Mouse (Mus musculus): Measurements from ENCODE around the gene Abr. TPM values are rescaled to one million over a fixed set of nuclear protein-coding genes. Genes with fewer than 3 reads are reported as not detected.

Gene Abr
- polyA plus RNA-seq, 1 experiment from 2014 or later, result 44.9 TPM

- DNase-seq (ENCODE audit: low spot score) (peak; percentile 31), ATAC-seq (ENCODE audit: insufficient read depth, low FRiP score, low TSS enrichment) (no peak)
- Histone ChIP-seq H3K4me3 (ENCODE audit: low read depth, low read length) (no peak overlapping the region), H3K4me1 (ENCODE audit: control insufficient read depth, insufficient read depth, low read length) (peaks cover 35% of the 10 kb centered on the region), H3K9me3 (ENCODE audit: control insufficient read depth, low read length) (no peaks in the 10 kb centered on the region), H3K27me3 (ENCODE audit: control insufficient read depth, insufficient read depth, low read length) (no peaks in the 10 kb centered on the region), H3K27ac (ENCODE audit: low read depth, low read length) (peak overlapping the region; percentile 68; the same call in 1 of the 2 replicates), H3K4me2 (ENCODE audit: low read depth) (0 out of 2 replicates have a peak overlapping the region, but pooled peaks have one; percentile 15), H3K9ac (ENCODE audit: low read length) (no peak overlapping the region), H3K36me3 (ENCODE audit: control insufficient read depth, insufficient read depth, low read length) (no peaks in the 10 kb centered on the region)
- 30% methylated on average over 13 of the region's 13 CpGs for WGBS
Measured at GRCm38 (mm10) chr11:76382711-76383324, 239.3 kb downstream of the Abr start.

- WGBS, result 84% methylated on average over 15 of the region's 15 CpGs
- DNase-seq (ENCODE audit: low spot score) (no peak), ATAC-seq (ENCODE audit: insufficient read depth, low FRiP score, low TSS enrichment) (no peak)
- H3K9ac ChIP-seq (ENCODE audit: low read length), result no peak overlapping the region
- no peak overlapping the region for H3K4me2 ChIP-seq (ENCODE audit: low read depth)
- no peaks in the 10 kb centered on the region for H3K9me3 ChIP-seq (ENCODE audit: control insufficient read depth, low read length)
- H3K27me3 ChIP-seq (ENCODE audit: control insufficient read depth, insufficient read depth, low read length), result no peaks in the 10 kb centered on the region
- no peak overlapping the region for H3K27ac ChIP-seq (ENCODE audit: low read depth, low read length)
- no peak overlapping the region for H3K4me3 ChIP-seq (ENCODE audit: low read depth, low read length)
- peaks cover 37% of the 10 kb centered on the region for H3K4me1 ChIP-seq (ENCODE audit: control insufficient read depth, insufficient read depth, low read length)
- no peaks in the 10 kb centered on the region for H3K36me3 ChIP-seq (ENCODE audit: control insufficient read depth, insufficient read depth, low read length)
Measured at GRCm38 (mm10) chr11:76381201-76381885, 240.8 kb downstream of the Abr start.

GRCm38 (mm10) chr11:76379921-76380544, 242.1 kb downstream of the Abr start:
- Histone ChIP-seq H3K9me3 (ENCODE audit: control insufficient read depth, low read length) (no peaks in the 10 kb centered on the region), H3K4me2 (ENCODE audit: low read depth) (no peak overlapping the region), H3K4me1 (ENCODE audit: control insufficient read depth, insufficient read depth, low read length) (peaks cover 31% of the 10 kb centered on the region), H3K4me3 (ENCODE audit: low read depth, low read length) (no peak overlapping the region), H3K27me3 (ENCODE audit: control insufficient read depth, insufficient read depth, low read length) (no peaks in the 10 kb centered on the region), H3K9ac (ENCODE audit: low read length) (peak overlapping the region; percentile 18; the same call in 1 of the 2 replicates), H3K36me3 (ENCODE audit: control insufficient read depth, insufficient read depth, low read length) (no peaks in the 10 kb centered on the region), H3K27ac (ENCODE audit: low read depth, low read length) (peak overlapping the region; percentile 53; the same call in 1 of the 2 replicates)
- ATAC-seq (ENCODE audit: insufficient read depth, low FRiP score, low TSS enrichment) (no peak), DNase-seq (ENCODE audit: low spot score) (peak; percentile 43)
- 23% methylated on average over 11 of the region's 11 CpGs for WGBS

- no peaks in the 10 kb centered on the region for H3K36me3 ChIP-seq (ENCODE audit: control insufficient read depth, insufficient read depth, low read length)
- H3K9ac ChIP-seq (ENCODE audit: low read length), result no peak overlapping the region
- WGBS, result 88% methylated on average over 3 of the region's 3 CpGs
- no peaks in the 10 kb centered on the region for H3K27me3 ChIP-seq (ENCODE audit: control insufficient read depth, insufficient read depth, low read length)
- ATAC-seq (ENCODE audit: insufficient read depth, low FRiP score, low TSS enrichment) (no peak), DNase-seq (ENCODE audit: low spot score) (no peak)
- no peaks in the 10 kb centered on the region for H3K9me3 ChIP-seq (ENCODE audit: control insufficient read depth, low read length)
- no peak overlapping the region for H3K4me2 ChIP-seq (ENCODE audit: low read depth)
- no peak overlapping the region for H3K27ac ChIP-seq (ENCODE audit: low read depth, low read length)
- H3K4me1 ChIP-seq (ENCODE audit: control insufficient read depth, insufficient read depth, low read length), result peaks cover 48% of the 10 kb centered on the region
- no peak overlapping the region for H3K4me3 ChIP-seq (ENCODE audit: low read depth, low read length)
Measured at GRCm38 (mm10) chr11:76376425-76376824, 245.7 kb downstream of the Abr start.

GRCm38 (mm10) chr11:76374491-76375185, 247.5 kb downstream of the Abr start:
- 51% methylated on average over 17 of the region's 17 CpGs for WGBS
- no peaks in the 10 kb centered on the region for H3K27me3 ChIP-seq (ENCODE audit: control insufficient read depth, insufficient read depth, low read length)
- no peak overlapping the region for H3K9ac ChIP-seq (ENCODE audit: low read length)
- H3K27ac ChIP-seq (ENCODE audit: low read depth, low read length), result peak overlapping the region; percentile 35; the same call in 1 of the 2 replicates
- H3K4me1 ChIP-seq (ENCODE audit: control insufficient read depth, insufficient read depth, low read length), result peaks cover 44% of the 10 kb centered on the region
- no peak for ATAC-seq (ENCODE audit: insufficient read depth, low FRiP score, low TSS enrichment)
- no peak overlapping the region for H3K4me3 ChIP-seq (ENCODE audit: low read depth, low read length)
- no peak overlapping the region; the same call in 1 of the 2 replicates for H3K4me2 ChIP-seq (ENCODE audit: low read depth)
- no peaks in the 10 kb centered on the region for H3K36me3 ChIP-seq (ENCODE audit: control insufficient read depth, insufficient read depth, low read length)
- no peaks in the 10 kb centered on the region for H3K9me3 ChIP-seq (ENCODE audit: control insufficient read depth, low read length)
- DNase-seq (ENCODE audit: low spot score), result peak; percentile 82

GRCm38 (mm10) chr11:76372534-76372933, 249.6 kb downstream of the Abr start:
- Histone ChIP-seq H3K27me3 (ENCODE audit: control insufficient read depth, insufficient read depth, low read length) (no peaks in the 10 kb centered on the region), H3K36me3 (ENCODE audit: control insufficient read depth, insufficient read depth, low read length) (no peaks in the 10 kb centered on the region), H3K4me1 (ENCODE audit: control insufficient read depth, insufficient read depth, low read length) (peaks cover 41% of the 10 kb centered on the region), H3K9me3 (ENCODE audit: control insufficient read depth, low read length) (no peaks in the 10 kb centered on the region), H3K4me2 (ENCODE audit: low read depth) (no peak overlapping the region), H3K4me3 (ENCODE audit: low read depth, low read length) (no peak overlapping the region), H3K27ac (ENCODE audit: low read depth, low read length) (no peak overlapping the region), H3K9ac (ENCODE audit: low read length) (no peak overlapping the region)
- 45% methylated on average over 6 of the region's 6 CpGs for whole genome bisulfite sequencing
- ATAC-seq (ENCODE audit: insufficient read depth, low FRiP score, low TSS enrichment) (no peak), DNase-seq (ENCODE audit: low spot score) (no peak)

GRCm38 (mm10) chr11:76372120-76372519, 250.0 kb downstream of the Abr start:
- no peak overlapping the region for H3K27ac ChIP-seq (ENCODE audit: low read depth, low read length)
- no peak overlapping the region for H3K9ac ChIP-seq (ENCODE audit: low read length)
- ATAC-seq (ENCODE audit: insufficient read depth, low FRiP score, low TSS enrichment) (no peak), DNase-seq (ENCODE audit: low spot score) (no peak)
- no peaks in the 10 kb centered on the region for H3K9me3 ChIP-seq (ENCODE audit: control insufficient read depth, low read length)
- H3K27me3 ChIP-seq (ENCODE audit: control insufficient read depth, insufficient read depth, low read length), result no peaks in the 10 kb centered on the region
- no peaks in the 10 kb centered on the region for H3K36me3 ChIP-seq (ENCODE audit: control insufficient read depth, insufficient read depth, low read length)
- no peak overlapping the region for H3K4me3 ChIP-seq (ENCODE audit: low read depth, low read length)
- H3K4me1 ChIP-seq (ENCODE audit: control insufficient read depth, insufficient read depth, low read length), result peaks cover 40% of the 10 kb centered on the region
- WGBS, result 66% methylated on average over 2 of the region's 2 CpGs
- no peak overlapping the region for H3K4me2 ChIP-seq (ENCODE audit: low read depth)

- Histone ChIP-seq H3K4me1 (ENCODE audit: control insufficient read depth, insufficient read depth, low read length) (peaks cover 39% of the 10 kb centered on the region), H3K4me2 (ENCODE audit: low read depth) (no peak overlapping the region)
- no peak for ATAC-seq (ENCODE audit: insufficient read depth, low FRiP score, low TSS enrichment)
Measured at GRCm38 (mm10) chr11:76370491-76370890, 251.6 kb downstream of the Abr start.

More at GRCm38 (mm10) chr11:76370491-76370890, 251.6 kb downstream of the Abr start:
- Histone ChIP-seq H3K27ac (ENCODE audit: low read depth, low read length) (no peak overlapping the region), H3K36me3 (ENCODE audit: control insufficient read depth, insufficient read depth, low read length) (no peaks in the 10 kb centered on the region), H3K9me3 (ENCODE audit: control insufficient read depth, low read length) (no peaks in the 10 kb centered on the region), H3K27me3 (ENCODE audit: control insufficient read depth, insufficient read depth, low read length) (no peaks in the 10 kb centered on the region), H3K9ac (ENCODE audit: low read length) (no peak overlapping the region), H3K4me3 (ENCODE audit: low read depth, low read length) (no peak overlapping the region)
- DNase-seq (ENCODE audit: low spot score), result no peak
